Mouse (Mus musculus) bone marrow macrophage, adult 2 months (primary cell): ENCODE measurements around the gene Kalrn.

Source experiments
- CTCF ChIP-seq: IDR thresholded peaks from 2 replicates; pipeline ENCODE4 v1.5.1; 2012; ENCODE audit warnings: low read depth, mild to moderate bottlenecking, low read length, moderate library complexity
- POLR2A ChIP-seq: IDR thresholded peaks from 2 replicates; pipeline ENCODE4 v1.6.1; 2012; ENCODE audit warnings: mild to moderate bottlenecking, low read depth, low read length, borderline replicate concordance

DNA sequence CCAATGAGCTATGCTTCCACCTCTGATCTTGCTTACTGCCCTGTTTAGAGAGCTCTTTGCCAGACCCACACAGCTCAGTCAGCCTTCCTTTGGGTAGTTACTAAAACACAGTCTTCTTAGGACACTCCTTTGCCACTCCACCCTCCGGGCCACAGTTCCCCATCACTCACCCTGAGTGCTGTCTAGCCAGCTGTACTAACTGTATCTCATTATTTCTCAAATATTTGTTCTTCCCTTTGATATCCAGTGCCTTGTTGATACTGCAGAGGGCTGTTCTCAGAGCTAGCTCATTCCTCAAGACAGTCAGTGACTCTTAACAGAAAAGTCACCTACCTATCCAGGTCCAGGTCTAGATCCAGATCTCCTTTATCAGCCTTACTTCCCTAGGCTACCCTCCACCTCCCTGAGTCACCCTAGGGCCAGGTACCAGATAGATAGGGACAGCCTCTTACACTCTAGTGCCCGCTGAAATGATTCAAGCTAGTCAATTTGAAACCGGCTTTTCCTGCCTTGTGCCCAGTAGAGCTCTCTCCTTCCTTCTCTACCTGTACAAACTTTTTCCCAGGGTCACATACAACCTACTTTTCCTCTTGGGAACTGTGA lies 502.0 kb downstream of the Kalrn start:
- TF ChIP-seq CTCF (no peak), POLR2A (no peak)
